Mouse (Mus musculus) left cerebral cortex, adult 18-20 months (tissue): ENCODE results near the gene Fpr3. TPM values are rescaled to one million over a fixed set of nuclear protein-coding genes. Genes with fewer than 3 reads are reported as not detected.
"Not testable (repeated sequence)": the region's sequence is repeated elsewhere in the genome, so short reads cannot be mapped to it uniquely, and the experiment has no call there.

Experiments used
- DNase-seq, 2 experiments: peaks; one replicate each; pipeline ENCODE4 v3.0.0; 2021 to 2022; ENCODE audit warnings: low spot score in 2 of 2, mixed read lengths in 1 of 2
- long read RNA-seq, 2 experiments: library from polyadenylated mRNA; stranded (forward); transcript quantifications; one replicate each; pipeline ENCODE4 v2.0.0; 2021
- total RNA-seq, 2 experiments: library from RNA; stranded (reverse); gene quantifications; 2 replicates each; pipeline ENCODE4 v1.2.3; 2021

Gene Fpr3
- not detected for total RNA-seq
- long read RNA-seq, experiment 1, result 0 reads
- long read RNA-seq, experiment 2, result 0 reads

DNA sequence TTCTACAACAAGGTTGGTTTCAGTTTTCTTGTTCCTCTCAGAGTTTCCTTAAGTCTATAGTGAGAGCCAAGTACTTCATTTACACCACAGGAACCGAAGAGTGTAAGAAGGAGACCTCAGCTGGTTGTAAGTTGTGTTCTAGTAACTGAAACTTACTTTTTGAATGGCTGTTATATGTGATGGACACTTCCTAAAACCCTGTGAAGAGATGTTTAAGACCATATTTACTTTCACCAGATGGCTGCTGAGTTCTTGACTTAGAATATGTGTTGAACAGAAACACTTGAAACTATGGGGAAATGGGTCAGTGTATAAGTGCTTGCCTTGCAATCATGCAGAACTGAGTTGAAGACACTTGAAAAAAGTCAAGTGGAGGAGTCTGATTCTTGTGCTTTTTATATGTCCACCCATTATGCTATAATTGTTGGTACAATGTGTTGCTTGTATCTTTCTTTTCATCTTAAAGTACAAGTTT lies at the start of gene Fpr3, which contains the start of gene Fpr2:
Gene Fpr3 (plus strand): TSS at position 79 of the 475 bp plus-strand sequence.
Gene Fpr2 (plus strand): TSS at position 51 of the 475 bp plus-strand sequence.
- no peak for DNase-seq

DNA sequence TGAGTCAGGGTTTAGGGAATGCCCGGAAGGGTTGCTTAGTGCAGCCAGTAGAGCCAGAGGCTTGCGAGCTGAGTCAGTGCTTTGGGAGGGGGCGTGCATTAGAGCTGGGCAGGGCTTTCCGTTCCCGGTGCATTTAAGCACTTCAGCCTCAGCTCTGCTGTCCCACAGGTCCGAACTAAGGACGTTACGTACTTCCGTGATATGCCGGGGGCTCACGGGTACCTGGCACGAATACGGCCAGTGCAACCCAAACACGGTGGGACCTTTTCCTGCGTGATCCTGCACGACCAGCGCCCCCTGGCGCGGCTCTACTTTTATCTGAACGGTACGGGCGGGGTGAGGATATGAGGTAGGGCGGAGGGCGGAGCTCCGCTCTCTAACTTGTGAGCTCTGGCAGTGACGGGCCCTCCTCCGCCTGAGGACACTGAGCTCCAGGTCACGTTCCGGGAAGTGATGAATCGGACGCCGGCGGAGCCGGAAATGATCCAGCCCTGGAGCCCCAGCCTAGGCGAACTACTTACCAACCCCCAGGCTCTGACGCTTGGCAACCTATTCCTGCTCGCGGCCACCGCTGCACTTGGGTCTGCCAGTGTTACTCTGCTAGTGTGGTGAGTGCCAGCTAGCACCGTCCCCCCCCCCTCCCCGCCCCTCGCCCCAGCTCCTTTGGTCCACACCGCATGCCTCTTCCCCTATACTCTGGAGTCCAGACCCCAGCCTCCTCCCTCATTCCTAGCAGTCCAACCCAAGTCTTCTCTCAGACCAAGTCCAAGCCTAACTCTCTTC lies 49.5 kb upstream of the Fpr3 start:
- peak; percentile 90 to 94 for DNase-seq

DNA sequence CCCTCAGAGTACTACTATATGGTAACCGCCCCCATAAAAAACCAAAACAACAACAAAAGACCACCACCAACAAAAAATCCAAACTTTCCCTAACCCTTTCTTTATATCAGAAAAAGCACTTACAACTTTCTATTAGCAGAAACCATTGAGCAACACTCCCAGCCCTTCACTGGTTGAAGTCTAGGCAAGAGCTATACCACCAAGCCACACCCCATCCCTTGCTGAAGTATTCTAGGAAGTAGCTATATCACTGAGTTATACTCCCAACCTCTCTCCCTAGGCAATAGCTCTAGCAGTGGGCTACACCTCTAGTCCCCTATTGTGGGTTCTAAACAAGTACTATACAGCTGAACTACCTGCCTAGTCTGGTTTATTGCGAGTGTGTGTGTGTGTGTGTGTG lies 48.4 kb upstream of the Fpr3 start:
- no peak for DNase-seq

DNA sequence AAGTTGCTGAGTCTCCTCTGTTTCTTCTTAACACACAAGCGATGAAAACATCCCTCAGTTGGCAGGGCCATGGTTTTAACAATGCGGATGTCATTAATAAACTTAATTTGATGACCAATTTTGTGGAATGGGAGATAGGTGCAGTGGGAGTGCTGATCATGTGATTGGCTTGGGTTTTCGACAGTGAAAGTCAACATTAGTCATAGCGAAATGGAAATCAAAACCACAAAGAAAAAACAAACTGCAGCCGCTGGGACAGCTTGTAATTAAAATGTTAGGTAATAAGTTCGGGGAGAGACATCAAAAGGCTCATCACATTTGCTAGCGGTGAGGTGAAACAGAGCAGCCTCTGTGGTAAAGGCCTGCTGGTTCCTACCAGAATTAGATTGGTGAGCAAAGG lies 46.9 kb upstream of the Fpr3 start:
- DNase-seq, result no peak

DNA sequence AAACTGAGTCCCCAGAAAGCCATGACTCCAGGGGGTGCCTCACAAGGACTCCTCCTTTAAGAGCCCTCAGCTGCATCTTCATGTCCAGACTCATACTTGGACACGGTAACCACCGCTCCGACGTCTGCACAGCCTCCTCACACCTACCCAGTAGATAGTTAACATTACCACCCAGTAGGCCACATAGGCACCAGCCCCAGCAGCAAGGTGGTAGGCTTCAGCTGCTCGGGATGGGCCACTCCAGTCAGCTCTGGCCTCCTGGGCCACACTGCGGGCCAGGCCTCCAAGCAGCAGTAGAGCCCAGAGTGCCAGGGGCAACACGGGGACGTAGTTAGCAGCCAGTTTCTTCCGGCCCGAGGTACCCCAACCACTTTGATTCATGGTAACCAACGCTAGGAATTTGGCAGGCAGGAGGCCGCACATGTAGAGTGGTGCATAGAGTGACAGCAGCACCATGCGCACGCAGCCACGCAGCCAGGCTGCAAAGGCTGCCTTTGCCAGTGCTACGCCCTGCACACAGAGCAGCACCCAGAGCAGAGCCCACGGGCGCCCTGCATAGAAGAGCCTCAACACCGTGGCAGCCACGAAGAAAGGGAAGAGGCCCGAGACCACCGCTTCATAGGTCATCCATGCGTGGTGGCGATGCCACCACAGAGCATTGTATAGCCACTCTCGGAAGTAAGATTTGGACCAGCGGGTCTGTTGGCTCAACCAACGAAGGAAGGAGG lies 44.0 kb upstream of the Fpr3 start:
- no peak for DNase-seq

DNA sequence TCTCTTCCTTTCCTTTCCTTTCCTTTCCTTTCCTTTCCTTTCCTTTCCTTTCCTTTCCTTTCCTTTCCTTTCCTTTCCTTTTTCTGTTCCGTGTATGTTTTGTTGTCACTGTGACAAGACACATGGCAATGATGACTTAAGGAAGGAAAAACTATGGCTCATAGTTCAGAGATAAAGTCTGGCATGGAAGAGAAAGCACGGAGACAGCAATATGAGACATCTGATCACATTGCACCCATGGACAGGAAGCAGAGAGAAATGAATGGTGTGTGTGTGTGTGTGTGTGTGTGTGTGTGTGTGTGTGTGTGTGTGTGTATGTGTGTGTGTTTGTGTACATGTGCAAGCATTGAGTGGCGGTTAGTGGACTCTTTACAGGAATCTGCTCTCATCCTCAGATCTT lies 43.0 kb upstream of the Fpr3 start:
- DNase-seq, result not testable (repeated sequence)

DNA sequence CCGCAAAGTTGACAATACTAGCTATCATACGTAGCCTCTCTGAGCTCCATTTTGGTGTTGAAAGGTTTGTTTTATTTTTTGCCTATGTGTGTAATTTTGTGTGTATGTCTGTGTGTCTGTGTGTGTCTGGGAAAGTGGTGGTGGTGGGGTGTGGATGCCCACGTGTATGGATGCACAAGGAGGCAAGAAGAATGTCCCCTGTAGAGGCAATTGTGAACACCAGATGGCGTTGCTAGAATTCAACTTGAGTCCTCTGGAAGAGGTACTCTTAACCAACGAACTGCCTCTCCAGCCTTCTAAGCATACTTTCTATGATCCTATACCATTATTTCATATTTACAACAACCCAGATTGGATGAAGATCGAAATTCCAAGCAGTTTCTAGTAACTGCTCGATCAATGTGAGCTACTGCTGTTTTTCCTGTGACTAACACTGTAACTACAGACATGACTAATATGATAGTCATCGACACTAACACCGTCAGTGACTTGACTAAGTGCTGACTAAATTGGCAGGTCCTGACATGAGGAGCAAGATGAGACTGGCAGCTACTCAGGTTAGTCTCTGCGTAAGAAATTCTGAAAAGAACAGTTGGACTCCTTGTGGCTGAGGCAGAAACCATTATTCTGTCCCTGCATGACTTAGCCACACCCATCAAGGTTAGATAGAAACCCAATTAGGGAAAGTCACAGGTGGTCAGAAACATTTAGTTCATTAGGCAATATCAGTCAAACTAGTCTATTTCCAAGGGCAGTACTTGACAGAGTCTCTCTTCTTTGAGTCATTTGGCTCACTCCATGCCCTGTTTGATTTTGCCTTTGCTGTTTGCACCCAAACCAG lies 42.2 kb upstream of the Fpr3 start:
- DNase-seq, result peak in 1 of 2 experiments; percentile 37

DNA sequence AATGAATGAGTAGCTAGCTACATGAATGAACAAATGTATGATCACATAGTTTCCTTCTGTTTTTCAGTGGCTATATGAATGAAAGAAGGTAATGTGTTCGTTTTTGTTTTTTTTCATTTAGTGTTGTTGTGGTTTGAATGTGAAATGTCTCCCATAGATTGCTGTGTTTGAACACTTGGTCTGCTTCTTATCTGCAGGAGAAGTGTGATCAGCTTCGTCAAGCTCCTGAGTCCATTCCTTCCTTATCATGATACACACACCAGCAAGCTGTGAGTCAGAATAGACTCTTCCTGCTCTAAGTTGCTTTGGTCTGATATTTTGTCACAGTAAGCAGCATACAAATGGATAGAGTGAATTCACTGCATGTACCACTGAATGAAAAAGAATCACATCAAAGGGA lies 38.7 kb upstream of the Fpr3 start:
- DNase-seq, result no peak

DNA sequence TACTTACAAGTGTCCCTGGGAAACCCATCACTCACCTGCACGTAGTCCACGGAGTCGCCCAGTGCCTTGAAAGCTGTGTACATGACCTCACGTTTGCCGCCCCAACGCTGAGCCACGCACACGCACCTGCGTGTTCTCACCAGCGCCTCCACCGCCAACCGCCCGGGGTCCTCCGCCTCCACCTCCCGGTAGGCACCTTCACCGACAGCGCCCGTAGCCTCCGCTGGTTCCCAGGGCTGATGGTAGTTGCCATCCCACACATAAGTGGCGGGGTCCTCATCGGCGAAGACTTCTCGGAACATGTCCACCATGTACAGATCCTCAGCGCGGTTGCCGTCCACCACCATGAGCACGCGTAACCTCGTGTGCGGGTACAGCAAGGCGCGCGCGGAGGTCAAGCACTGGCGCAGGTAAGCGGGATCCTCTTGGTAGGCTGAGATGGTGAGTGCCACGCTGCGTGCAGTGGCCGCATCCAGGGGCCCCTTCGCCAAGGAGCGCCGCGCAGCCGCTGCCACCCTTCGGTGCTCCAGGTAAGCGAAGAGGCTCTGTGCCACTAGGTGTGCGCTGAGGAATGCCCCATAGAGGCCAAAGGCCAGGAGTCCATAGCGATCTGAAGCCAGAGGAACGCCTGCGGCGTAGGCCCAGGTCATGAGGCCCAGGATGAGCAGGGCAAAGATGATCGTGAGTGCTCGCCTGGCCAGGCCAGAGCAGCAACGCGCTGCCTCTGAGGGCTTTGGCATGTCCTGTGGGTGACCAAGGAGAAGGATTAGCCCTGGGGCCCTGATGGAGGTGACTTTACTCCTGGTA lies 37.5 kb upstream of the Fpr3 start:
- no peak for DNase-seq

DNA sequence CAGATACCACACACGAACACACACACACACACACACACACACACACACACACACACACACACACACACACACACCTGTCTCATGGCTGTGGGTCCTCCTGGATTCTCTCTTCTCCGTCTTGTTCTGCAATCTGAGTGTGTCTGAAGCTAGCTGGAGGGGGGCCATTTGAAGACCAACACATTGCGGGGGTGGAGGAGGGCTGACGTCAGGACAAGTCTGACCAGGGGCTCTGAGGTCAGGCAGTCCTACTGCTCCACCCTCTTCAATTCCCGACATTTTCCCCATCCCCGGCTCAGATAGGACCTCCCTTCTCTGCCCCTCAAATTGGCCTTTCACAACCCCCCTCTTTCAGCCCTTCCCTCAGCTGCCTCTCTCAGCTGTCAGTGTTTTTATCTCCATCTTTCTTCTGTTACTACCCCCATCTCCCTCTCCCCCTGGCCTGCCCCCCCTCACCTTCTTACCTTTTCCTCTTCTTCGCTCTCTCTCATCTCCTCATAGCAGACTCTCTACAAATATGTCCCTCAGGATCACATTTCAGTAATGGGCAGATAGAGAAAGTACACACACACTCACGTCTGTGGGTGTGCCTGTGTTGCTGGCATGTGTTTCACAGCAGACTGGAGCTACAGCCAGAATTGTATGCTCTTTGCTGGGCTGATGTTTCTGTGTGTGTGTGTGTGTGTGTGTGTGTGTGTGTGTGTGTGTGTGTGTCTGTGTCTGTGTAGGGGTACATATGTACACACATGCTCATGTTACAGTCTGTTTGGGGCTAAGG lies 32.4 kb upstream of the Fpr3 start, which contains the start of gene Has1:
Gene Has1 (minus strand): TSS at position 142 of the 775 bp plus-strand sequence.
- DNase-seq, result no peak

DNA sequence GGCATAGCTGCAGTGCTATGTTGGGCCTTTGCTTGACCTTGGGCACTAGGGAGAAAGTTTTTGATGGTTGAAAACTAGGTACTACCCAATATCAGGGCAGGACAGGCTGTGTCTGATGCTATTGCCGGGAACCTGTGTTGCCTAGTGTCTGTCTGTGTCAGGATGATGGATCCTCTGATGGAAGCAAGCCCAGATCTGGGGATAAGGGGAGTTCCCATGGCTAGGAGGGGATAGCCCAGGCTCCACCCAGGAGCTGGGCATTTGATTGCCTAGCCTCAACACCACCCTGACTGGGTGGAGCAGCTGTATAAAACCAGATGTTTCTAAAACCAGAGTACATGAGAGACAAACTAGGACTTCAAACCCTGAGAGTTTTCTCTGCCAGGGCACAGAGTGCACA lies 31.0 kb upstream of the Fpr3 start:
- no peak for DNase-seq

DNA sequence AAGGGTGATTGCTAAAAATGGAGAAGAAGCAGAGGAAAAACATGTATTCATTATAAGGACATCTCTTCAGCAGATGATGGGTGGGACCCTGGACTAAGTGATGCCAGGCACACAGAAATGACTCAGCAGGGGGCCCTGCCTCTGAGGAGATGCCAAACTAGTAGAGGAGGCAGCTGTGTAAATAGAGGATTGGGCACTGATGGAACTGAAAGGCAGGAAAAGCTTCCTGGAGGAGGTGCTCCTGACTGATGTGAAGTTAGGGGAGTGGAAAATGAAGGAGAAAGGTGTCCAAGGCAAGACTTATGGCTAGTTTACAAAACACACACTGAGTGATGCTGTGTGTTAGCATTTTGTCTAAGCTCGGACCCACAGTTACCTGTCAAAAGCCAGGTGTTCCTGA lies 30.2 kb upstream of the Fpr3 start:
- no peak for DNase-seq

DNA sequence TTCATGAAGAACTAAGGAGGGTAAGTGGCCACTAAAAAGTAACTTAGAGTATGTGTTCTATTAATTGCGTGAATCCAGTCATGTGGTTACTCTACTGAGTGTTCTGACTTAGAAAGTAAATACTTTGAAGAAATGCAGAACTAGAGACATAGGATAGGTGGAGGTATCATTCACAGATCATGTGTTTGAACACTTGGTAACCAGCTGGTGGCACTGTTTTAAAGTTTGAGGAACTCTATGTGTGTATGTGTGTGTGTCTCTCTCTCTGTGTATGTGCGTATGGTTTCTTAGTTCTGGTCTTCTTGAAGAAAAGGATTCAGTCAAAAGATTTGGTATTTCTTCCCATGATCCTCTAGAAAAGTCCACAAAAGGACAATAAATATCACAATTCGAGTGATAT lies 27.5 kb upstream of the Fpr3 start:
- no peak for DNase-seq

DNA sequence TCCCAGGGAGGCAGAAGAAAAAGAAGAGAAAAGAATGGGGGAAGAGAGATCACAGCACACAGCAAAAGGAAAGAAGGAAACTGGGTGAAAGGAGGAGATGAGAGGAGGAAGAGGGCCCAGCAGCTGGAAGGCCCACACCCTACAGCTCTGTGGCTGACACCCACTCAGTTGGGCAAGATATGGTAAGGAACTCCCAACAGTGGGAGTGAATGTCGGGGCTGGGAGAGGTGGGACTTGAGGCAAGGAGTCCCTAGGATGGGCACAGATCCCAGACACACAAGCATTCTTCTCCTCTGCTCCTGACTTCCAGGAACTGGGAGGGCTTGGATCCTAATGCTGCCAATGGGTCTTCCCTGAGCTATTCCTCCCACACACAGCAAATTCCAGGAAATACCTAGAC lies 25.3 kb upstream of the Fpr3 start:
- DNase-seq, result no peak

DNA sequence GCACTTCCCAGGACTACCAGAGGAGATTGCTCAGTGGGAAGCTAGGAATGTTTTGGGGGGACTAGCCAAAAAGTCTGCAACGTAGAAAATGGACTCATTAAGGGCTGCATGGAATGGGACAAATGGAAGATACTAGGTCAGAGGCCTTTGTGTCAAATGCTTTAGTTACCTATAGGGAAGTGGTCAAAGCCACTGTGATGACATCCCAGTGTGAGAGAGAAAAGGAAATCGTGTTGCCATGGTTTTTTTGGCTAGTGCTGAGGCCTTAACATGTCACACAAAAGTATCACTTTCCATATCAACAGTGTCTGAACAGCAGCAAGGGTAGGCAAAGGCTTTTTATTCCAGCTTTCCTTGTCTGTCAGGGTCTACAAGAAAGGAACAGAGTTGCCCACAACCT lies 22.5 kb upstream of the Fpr3 start:
- DNase-seq, result no peak

DNA sequence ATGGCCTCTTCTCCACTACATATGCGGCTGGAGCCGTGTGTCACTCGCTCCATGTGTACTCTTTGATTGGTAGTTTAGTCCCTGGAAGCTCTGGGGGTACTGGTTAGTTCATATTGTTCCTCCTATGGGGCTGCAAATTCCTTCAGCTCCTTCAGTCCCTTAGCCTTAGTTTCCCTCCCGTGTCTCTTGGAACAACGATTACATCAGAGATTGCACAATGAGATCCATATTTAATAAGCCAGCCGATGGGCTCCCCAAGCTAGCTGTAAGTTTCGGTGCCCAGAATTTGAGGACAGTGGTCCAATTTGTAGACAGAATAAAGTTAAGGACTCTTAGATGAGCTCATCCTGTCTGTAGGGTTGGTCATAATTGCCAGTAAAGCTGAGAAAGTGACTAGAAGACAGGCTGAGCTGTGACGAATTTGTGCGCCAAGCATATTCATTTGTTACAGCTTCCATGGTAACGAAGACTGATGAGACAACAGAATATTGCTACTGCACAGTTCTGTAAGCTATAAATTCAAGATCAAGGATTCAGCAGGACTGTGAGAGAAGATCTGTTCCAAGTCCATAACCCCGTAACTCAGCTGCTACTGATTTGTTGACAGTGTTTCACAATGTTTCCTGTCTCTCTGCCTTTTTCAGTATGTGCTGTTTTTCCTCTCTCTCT lies 20.7 kb upstream of the Fpr3 start:
- DNase-seq, result no peak

DNA sequence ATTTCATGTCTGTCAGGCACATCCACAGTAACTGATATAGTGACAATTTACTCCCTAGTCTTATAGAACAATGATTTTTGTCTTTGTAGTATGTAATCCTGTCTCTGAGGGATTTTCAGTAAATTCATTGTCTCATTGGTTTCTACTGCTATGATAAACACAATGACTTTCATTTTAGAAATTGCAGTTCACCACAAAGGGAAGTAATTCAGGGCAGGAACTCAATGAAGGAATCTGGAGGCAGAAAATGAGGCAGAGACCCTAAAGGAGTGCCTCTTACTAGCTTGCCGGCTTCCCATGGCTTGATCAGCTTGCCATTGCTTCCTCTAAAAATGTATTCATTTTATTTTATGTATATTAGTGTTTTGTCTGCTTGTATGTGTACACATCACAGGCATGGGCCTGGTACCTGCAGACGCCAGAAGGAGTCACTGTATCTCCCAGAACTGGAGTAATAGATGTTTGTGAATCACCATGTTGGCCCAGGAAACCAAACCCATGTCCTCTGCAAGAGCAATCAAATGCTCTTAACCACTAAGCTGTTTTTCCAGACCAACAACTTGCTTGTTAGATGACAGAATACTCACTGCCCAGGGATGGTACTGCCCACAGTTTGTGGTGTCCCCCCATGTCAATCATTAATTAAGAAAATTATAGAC lies 16.6 kb upstream of the Fpr3 start:
- no peak for DNase-seq

DNA sequence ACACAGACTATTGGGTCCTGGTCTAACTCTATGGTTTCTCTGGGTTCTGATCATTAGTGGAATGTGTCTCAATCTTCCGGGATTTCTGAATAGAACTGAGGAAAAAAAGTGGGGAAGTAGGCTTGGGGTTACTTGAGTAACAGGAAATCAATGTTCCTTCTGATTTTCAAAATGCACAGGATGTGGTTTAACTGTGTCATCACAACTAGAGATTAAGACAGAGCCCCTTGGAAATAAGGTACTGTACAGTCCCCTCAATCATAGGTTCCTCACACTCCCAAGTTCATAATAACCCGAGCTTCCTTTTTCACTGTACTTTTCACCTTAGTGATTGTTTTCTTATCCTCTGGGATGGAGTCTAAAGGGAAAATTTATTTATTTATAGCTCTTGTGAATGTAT lies 16.0 kb upstream of the Fpr3 start:
- DNase-seq, result no peak

DNA sequence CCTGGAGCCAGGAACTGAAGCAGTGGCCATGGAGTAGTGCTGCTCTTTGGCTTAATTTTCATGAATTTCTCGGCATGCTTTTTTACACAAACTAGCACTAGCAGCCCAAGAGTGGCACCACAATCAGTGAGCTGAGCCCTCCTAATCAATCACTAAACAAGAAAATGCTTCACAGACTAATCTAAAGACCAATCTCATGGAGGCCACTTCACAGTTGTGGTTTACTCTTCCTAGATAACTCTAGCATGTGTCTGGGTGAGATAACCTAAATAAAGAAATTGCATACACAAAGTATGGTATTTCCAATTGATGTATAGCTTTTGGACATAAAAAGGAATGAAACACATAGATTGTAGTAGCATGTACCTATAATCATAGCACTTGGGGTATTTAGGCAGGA lies 8.3 kb upstream of the Fpr3 start:
- DNase-seq, result no peak
